Mouse (Mus musculus) kidney, postnatal 14 days (tissue): Measurements from ENCODE around the gene Cyp2s1.

Experiments
- DNase-seq: peaks from one replicate; pipeline ENCODE4 v3.0.0; 2022; ENCODE audit warnings: mixed read lengths

Gene Cyp2s1

GRCm38 (mm10) chr7:25780753-25781152, 36.0 kb downstream of the Cyp2s1 start:
- DNase-seq = no peak

- no peak for DNase-seq
Observed at GRCm38 (mm10) chr7:25780021-25780420, 36.7 kb downstream of the Cyp2s1 start.

GRCm38 (mm10) chr7:25768229-25768628, 48.5 kb downstream of the Cyp2s1 start:
- no peak for DNase-seq

- DNase-seq = no peak
Observed at GRCm38 (mm10) chr7:25766108-25766507, 50.6 kb downstream of the Cyp2s1 start.

- DNase-seq = peak; percentile 59
Observed at GRCm38 (mm10) chr7:25764221-25764620, 52.5 kb downstream of the Cyp2s1 start.

GRCm38 (mm10) chr7:25763678-25764077, 53.0 kb downstream of the Cyp2s1 start:
- DNase-seq = peak; percentile 67

- DNase-seq = peak; percentile 34
Observed at GRCm38 (mm10) chr7:25761354-25761753, 55.4 kb downstream of the Cyp2s1 start.

GRCm38 (mm10) chr7:25756011-25756410, 60.7 kb downstream of the Cyp2s1 start:
- DNase-seq = peak; percentile 93

- no peak for DNase-seq
Observed at GRCm38 (mm10) chr7:25755468-25755833, 61.3 kb downstream of the Cyp2s1 start.

- DNase-seq = peak; percentile 99
Observed at GRCm38 (mm10) chr7:25754738-25755467, 61.8 kb downstream of the Cyp2s1 start, which contains the start of gene Hnrnpul1. TSS of gene Hnrnpul1 (minus strand) at chr7:25754757.

GRCm38 (mm10) chr7:25754439-25754737, 62.3 kb downstream of the Cyp2s1 start:
- DNase-seq = no peak

- no peak for DNase-seq
Observed at GRCm38 (mm10) chr7:25753643-25754438, 62.9 kb downstream of the Cyp2s1 start.

- DNase-seq = no peak
Observed at GRCm38 (mm10) chr7:25753076-25753475, 63.6 kb downstream of the Cyp2s1 start.
